Mouse (Mus musculus) inflammation-experienced regulatory T-cells, adult 6 months (primary cell): ENCODE measurements around the gene Nlk. TPM values are rescaled to one million over a fixed set of nuclear protein-coding genes. Genes with fewer than 3 reads are reported as not detected.

Experiments used
- ATAC-seq: one replicate; pipeline ENCODE4 v1.8.0; 2017
- polyA plus RNA-seq, 3 experiments: library from polyadenylated mRNA; unstranded; fragments of 100-300 nt; shearing (Covaris generic); gene quantifications; one replicate each; pipeline ENCODE4 v1.2.1; 2017

Gene Nlk
- polyA plus RNA-seq: 10 to 100 TPM; 22.2 to 32.3 (median 29.4) TPM

DNA sequence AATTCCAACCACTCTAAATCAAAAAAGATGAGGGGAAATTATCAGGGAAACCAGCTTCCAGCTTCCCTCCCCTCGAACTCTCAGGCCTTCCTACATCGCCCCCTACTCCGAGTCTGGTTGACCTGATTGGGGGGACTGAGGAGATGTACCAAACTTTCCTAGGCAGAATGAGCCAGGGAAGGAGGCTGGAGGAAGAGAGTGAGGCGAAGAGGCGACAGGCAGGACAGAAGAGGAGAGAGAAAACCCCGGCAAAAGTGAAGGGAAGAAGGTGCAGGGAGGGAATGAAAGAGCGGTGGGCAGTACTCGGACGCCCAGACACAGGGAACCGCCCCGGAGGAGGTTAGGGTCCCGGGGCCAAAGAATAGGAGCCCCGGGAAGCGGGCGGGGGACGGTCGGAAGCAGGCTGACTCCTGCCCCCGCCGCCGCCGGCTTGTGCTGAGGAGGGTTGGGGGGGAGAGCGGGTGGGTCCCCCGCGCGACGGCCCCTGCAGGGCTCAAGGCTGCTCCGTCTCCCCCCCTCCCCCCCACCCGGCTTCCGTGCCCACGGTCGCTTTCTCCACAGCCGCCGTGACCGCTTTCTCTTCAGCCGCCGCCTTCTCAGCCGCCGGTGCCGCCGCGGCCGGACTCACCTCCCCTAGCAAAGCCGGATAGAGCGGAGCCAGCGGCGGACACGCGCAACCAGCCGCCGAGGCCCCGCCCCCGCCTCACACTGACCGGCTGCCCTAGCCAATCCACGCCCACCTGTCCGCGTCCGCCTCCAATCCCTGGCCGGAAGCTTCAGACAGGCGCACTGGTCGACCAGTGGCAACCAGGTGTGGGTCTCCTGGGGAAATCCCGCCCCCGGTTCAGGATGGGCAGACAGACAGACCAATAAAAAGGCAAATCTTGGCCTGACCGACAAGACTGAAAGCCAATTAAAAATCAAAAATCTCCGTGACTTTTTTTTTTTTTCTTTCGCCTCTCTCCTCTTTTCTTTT lies at the start of gene Nlk:
TSS of gene Nlk (minus strand) at position 597 of the 976 bp plus-strand sequence.
- ATAC-seq: peak; percentile 91

DNA sequence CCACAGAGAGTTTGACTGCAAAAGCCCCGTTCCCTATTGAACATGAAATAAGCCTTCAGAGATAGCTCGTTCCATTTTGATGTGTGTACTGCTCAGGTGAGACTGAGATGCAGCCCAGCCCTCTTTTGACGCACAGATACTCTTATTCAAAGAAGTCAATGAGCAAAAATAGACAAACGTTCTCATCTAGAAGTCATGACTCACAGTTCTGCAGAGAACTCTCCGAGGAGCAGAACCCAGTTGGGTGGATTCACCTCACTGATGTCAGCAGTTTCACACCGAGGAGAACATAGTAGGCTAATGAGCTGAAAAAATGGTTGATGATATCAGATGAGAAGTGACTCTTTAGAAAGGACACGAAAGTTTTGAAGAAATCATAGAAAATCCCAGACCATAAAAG lies 49.1 kb upstream of the Nlk start:
- ATAC-seq: no peak

DNA sequence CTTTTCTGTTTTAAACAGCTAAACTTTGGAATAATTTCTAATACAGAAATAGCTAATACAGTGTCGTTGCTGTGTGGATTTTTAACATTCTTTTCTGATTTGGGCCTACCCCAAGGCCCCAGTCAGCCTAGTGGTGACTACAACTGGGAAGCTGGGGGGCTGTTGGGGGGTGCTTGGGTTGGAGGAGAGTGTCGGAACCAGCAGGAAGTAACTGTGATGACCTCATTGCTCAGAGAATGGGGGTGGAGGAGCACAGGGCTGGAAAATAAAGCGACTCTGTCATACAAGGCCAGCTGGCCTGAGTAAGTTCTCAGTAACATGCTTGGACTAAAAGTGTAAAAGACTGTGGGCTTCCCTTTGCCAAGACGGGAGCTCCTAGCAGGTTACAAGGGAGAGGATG lies 48.3 kb upstream of the Nlk start:
- no peak for ATAC-seq

DNA sequence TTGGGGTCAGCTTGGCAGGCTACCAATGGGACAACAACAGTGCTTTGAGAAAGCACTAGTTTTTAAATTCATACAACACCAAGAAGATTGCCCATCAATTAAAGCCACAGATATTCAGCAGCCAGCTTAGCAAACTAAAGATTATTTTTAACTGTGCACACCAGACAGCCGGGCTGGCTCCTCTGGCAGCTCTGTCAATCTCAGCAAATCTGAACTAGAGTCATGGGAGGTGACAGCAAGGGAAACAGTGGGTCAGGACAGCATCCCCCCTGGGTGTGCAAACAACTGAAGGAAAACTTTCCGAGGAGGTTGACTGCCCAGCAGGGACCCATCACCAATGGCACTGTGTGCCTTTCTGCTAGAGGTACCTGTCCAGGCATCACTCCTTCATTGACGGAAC lies 45.3 kb upstream of the Nlk start:
- ATAC-seq: no peak

DNA sequence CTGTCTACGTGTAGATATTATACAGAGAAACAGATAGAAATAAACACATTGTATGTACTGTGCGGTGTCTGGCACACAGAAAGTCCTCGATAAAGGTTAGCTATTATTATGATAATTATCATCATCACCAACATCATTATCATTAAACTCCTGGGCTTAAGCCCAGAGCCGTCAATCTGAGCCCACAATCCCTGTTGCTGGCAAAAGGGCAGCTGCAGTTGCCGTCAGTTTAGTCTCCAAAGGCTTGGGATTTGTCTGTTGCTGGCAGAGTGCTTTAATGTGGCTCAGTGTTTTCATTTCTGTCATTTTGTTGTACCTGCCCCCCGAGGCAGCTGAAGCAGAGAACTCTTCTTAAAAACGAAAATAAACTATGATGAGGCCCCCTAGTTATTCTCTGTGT lies 44.8 kb upstream of the Nlk start:
- ATAC-seq: no peak

DNA sequence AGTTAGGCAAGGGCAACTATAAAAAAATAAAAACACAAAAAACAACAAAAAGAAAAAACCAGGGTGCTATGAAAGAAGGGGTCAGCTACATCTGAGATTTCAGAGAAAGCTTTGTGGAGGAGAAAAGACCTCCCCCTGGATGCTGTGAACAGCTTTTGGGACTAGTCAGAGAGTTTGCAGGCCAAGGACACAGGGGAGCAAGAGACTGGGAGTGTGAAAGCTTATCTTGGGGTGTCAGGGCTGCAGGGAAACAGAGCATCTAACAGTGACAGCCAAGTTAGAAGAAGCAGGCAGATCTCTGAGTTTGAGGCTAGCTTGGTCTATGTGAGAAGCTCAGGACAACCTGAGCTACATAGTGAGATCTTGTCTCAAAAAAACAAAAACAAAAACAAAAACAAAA lies 42.2 kb upstream of the Nlk start:
- no peak for ATAC-seq

DNA sequence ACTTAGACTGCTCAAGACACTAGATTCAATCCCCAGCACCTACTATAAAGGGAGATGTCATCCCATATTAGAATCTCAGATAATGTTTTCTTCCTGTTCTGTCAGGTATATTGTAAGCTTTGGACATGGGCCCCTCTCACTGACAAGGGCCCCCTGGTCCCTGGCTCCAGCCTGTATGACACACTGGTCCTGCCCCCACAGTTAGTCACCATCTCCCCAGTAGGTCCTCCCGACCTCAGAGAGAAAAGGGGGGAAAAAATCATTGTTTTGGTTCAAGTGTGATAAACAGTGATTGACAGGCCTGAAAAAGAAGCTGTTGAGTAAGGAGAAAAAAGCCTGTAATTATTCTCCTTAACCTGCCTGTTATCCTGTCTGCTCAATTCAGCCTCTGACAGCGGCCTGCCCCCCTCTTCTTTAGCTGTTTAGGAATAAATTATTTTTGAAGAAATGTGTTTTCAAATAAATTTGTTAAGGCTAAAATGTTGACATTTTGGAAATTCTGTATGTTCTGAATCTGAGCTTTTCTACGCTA lies 39.8 kb upstream of the Nlk start:
- no peak for ATAC-seq

DNA sequence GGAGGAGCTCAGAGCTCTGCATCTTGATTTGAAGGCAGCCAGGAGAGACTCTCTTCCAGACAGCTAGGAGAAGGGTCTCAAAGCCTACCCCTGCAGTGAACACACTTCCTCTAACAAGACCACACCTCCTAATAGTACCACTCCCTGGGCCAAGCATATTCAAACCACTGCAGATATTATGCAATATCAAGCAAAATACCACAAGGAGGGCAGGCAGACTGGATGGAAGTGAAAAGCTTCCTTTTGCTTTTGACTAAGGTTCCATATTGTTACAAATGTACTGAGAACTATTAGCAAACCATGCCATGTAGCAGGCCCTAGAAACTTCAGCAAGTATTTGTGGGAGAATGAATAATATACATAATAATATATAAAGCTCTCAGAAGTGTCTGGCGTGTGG lies 38.0 kb upstream of the Nlk start:
- no peak for ATAC-seq

DNA sequence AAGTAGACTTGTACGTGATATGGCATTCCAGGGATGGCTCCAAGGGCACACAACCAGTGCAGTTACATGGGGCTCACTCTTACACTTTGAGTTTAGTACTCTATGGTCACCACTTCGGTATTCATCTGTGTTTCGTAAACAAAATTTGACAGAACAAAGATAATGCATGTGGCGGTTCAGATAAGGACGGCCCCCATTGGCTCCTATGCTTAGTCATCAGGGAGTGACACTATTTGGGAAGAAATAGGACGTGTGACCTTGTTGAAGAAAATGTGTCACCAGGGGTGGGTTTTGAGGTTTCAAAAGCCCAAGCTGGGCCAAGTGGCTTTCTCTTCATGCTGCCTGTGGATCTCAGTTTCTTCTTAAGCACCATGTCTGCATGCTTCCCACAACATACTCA lies 35.4 kb upstream of the Nlk start:
- ATAC-seq: no peak

DNA sequence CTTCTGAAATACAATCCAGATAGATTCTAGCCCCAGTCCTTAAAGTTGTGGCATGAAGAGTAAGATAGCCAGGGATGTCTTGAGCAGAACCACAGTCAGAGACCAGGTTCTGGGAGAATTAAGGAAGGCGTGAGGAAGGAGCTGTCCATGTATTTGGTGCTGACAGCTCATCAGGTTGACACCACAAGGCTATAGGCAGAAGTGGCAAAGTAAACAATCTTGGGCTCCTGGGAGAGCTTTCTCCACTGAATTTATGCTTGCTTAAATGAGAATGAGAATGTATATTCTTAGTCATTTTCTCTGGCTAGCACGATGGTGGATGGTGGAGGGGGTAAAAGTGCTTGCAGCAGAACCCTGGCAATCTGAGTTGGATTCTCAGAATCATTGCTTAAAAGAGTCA lies 33.7 kb upstream of the Nlk start:
- ATAC-seq: no peak

DNA sequence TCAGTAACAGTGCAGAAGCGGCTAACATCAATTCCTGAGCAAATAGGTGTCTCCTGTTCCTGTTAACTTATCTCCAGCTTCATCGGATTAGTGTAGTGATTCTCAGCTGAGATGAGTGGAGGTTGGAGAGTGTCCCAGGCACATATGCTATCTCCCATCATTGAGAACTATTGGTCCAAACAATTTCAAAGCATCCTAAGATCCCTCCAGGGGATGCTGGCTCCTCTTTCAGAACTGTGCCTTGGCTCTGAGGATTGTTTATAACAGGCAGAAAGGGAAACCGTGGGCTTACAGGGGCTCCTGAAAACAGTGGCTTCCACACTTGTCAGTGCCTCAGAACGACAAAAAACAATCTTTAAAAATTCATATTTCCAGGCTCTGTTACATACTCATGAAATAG lies 30.9 kb upstream of the Nlk start:
- ATAC-seq: no peak

DNA sequence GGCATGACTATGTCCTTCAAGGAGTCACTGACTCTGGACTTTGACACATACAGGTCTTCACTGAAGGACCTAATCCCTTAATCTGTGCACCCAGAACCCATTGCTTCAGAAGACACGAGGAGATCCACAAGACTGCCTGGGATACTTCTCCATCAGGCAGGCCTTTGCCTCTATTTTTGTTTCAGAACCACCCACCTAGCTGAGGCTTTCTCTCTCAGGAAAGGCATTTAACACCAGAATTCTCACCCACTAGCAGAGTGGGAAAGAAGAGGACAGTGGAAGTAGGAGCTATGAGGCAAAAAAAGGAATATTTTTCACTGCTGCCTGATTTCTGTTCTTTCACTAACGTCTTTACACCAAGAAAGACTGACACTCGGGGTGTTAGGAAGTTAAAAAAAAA lies 29.2 kb upstream of the Nlk start:
- ATAC-seq: no peak

DNA sequence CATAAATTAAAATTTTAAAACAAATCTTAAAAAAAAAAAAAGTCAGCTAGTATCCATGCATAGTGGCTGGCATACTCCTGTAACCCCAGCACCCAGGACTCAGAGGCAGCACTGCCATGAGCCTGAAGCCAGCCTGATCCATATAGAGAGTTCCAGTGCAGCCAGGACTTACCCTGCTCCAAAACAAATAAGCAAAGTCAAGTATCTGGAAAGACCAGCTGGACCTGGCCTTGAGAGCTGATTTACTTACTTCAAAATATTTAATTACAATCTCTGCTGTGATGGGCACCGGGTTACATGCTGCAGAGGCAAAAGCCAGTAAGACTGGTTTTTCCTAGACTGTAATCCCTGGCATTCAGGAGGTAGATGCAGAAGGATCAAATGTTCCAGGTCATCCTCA lies 27.6 kb upstream of the Nlk start:
- no peak for ATAC-seq

DNA sequence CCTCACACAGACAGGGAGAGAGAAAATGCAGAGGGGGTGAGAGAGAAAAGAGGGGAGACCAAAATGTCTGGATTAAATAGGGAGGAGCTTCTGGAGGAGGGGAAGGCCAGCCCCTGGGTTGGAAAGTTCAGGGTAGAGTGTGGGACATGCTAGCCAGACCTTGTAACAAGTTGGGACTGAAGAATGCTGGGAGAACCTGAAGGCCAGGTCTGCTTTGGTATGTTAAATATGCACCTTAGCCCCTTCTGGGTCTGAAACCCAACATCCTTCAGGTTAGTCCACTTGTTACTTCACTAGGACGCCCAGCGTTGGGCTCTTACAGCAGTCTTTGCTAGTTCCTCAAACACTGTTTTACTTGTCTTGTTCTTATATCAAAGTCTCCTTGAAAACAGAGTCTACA lies 24.2 kb upstream of the Nlk start:
- ATAC-seq: no peak

DNA sequence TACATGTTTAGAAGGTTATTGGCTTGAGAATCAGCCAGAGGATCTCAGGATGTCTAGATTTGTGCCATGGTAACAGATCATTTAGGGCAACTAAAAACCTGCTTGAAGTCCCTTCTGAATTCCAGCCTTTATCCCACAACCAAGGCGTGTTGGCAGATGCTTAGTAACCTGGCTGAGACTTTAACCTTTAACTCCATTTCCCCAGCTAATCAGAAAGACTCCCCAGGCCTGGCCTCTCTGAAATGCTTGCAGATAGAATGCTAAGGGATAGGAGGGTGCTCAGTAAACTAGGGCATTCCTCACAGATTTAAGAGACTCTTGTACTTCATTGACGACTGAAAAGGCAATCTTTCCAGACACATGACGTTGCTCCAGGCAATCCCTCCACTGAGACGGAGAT lies 20.5 kb upstream of the Nlk start:
- no peak for ATAC-seq

DNA sequence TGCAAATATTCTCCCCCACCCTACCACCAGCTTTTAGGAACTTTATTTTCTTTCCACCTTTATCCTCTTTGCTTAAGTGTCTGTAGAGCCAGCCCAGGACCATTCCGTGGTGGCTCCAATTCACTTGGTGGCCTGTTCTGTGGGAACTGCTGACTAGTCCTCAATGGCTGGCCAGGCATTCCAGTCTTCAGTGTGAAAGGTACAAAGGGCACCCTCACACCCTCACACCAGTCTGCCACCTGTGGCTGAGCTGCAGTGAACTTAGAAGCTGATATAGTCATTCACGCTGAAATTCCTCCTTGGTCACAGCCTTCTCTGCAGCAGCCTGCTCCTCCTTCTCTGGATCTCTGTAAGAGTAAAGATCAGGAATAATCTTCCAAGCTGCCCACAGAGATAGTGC lies 11.5 kb upstream of the Nlk start:
- no peak for ATAC-seq

DNA sequence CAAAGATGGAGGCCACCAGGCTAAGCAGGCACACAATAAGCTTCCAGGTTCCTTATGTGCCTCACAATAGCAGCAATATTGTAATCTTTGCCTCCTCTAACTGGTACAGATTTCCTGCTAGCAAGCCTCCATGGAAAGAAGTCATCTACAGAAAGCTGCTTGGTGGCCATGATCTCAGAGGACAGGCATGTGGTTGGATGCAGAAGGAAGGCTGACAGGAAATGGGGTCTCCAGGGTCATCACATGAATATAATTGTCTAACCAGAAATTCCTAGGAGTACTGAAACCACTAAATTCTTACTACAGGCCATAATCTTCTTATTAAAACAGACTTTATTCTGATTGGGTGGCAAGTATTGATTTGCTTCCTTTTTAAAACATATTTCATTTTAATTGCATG lies 8.9 kb upstream of the Nlk start:
- ATAC-seq: no peak

DNA sequence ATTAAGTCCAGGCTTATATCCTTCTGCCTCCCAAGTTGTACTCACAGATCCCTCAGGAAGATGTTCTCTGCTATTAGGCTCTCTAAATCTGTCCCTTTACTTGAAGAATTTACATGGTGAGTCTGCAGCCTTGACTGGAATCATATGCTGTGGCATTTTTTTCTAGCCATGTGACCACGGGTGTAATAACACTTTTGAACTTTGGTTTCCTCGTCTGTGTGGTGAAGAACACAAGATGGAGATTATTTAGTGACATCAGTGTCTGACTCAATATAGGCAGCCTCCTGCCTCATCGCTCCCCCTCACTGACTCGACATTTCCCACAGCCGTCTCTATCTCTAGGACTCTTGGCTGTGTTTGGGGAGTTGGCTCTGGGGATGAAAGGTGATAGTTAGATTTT lies 5.9 kb upstream of the Nlk start:
- ATAC-seq: no peak

DNA sequence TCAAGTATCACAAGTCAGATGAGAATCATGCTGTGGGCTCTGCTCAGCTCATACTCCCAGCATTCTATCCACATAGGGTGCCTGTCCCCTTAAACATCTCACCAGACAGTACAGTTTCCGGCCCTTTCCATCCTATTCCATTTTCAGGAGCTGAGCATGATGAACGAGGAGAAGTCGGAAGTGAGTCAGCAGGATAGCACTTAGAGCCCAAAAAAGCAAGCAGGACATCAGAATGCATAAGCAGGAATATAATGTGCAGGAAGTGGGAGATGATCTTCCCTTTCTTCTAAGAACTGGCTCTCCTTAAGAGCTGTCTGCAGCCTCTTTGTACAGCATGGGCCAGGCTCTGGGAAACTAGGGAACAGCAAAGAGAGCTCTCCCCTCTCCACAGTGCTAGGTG lies 5.1 kb upstream of the Nlk start:
- ATAC-seq: no peak

DNA sequence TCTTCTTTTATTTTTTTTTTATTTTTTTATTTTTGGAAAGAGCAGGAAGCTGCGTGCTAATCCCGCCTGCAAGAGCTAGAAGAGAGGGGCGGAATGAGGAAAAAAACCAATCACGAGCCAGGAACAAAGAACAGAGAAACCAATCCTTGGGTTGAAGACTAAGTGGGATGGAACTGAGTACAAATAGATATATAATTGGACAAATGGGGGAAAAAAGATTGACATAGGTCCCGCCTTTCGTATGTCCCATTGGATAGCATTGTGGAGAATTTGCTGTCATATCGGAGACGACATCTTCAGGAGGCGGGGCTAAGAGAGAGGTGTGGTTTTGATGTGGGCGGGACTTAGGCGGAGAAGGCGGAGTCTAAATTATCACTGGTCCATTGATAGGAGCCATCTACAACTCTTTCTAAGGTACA lies 589 bp upstream of the Nlk start:
- ATAC-seq: peak; percentile 81

DNA sequence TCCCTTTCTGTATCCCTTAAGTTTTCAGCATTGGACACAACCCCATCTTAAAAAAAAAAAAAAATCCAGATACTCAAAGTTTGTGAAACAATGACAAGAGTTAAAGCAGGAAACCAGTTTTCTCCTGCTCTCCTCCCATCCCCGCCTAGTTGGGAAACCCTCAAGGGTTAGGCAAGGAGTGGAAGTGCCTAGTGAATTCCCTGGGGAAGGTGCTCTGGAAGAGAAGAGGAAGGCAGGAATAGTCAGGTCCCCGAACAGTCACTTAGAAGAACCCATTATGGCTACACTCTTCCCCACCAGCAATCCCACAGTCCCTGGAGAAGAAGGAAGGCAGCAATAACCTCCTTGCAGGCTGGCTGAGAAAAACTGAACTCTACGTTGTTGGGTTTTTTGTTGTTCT lies 2.9 kb downstream of the Nlk start:
- no peak for ATAC-seq

DNA sequence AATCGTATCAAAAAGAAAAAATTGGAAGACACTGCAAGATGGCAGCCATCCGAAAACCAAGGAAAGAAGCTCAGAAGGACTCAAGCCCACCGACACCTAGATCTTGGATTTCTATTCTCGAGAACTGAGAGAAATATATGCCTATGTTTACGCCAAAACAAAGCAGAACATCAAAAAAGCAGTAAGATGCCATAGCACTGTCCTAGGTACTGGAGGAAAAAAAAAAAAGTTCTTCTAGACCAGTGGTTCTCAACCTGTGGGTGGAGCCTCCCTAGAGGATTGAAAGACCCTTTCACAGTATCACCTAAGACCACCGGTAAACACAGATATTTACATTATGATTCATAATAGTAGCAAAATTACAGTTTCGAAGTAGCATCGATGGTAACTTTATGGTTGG lies 3.9 kb downstream of the Nlk start:
- no peak for ATAC-seq

DNA sequence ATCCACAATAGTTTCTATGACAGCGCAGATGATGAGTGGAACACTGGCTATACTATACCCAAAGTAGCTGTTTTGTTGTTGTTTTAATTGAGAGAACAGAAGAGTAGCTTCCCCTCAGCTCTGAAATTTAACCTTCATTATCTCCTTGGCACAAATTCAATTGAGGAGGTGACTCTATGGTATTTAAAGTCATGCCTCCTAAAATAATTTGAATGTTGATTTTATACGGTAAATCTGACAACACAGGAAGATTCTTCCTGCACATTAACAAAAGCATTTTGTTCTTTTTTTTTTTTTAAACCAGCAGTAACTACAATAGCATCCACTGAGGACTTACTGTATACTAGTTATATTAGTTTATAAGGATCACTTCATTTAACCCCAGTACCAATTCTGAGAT lies 6.0 kb downstream of the Nlk start:
- ATAC-seq: no peak

DNA sequence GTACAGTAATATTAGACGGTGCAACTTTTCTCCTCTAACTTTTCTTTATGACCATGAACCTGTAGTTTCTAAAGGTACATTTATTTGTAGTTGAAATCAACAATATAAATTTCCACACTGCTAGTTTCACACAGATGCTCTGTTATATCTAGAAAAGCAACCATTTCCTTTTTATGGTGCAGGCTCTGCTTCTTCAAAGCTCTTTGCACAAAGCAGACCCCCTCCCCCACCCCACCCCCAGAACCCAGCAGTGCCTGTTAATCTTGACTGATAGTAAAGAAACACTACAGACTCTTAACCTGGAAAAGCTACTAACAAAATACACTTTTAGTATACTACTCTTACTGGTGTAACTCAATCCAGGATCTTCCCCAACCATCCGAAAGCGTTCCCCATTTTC lies 6.6 kb downstream of the Nlk start:
- ATAC-seq: peak; percentile 73

DNA sequence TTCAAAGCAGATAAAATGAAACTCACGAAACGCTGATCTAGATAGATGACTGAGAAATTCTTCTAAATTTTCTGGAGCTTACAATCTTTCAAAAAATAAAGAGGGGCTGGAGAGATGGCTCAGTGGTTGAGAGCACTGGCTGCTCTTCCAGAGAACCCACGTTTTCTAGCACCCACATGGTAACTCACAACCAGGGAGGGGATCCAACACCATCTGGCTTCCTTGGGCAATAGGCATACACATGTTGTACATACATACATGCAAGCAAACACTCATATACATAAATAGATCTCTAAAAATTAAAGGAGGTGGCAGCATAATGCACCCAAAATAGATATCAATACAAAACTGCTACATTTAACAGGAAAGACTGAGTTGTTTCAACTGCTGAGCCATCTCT lies 16.1 kb downstream of the Nlk start:
- ATAC-seq: no peak
